Mouse (Mus musculus) liver, adult 2 months (tissue): ENCODE data around the gene Arhgef25. TPM values are rescaled to one million over a fixed set of nuclear protein-coding genes. Genes with fewer than 3 reads are reported as not detected.

ENCODE experiments used
- DNase-seq: peaks from one replicate; pipeline ENCODE4 v3.0.0-alpha.2; 2011; ENCODE audit warnings: low read depth, low spot score; ENCODE audit errors: extremely low read depth
- H3K27ac ChIP-seq: fragments of 200-500 bp; replicated peaks from 2 replicates; pipeline ENCODE4 v1.5.1; 2012; ENCODE audit warnings: low read depth, mild to moderate bottlenecking, control low read depth, inconsistent platforms, low read length; ENCODE audit not compliant: insufficient read depth
- H3K27me3 ChIP-seq: fragments of 200-500 bp; 2 replicates; pipeline ENCODE4 v1.6.1; 2012; ENCODE audit warnings: mild to moderate bottlenecking, moderate library complexity, low read length, inconsistent platforms; ENCODE audit not compliant: control insufficient read depth, insufficient read depth
- H3K36me3 ChIP-seq: fragments of 200-500 bp; 2 replicates; pipeline ENCODE4 v1.6.1; 2012; ENCODE audit warnings: low read length, inconsistent platforms; ENCODE audit not compliant: control insufficient read depth, insufficient read depth
- H3K4me1 ChIP-seq: fragments of 200-500 bp; 2 replicates; pipeline ENCODE4 v1.6.1; 2011; ENCODE audit warnings: low read length; ENCODE audit not compliant: control insufficient read depth, insufficient read depth
- H3K4me3 ChIP-seq: fragments of 200-500 bp; 2 replicates; pipeline ENCODE4 v1.5.1; 2011; ENCODE audit warnings: low read depth, mild to moderate bottlenecking, control low read depth, low read length, moderate library complexity; ENCODE audit not compliant: insufficient read depth
- H3K79me2 ChIP-seq: fragments of 200-500 bp; 2 replicates; pipeline ENCODE4 v1.6.1; 2012; ENCODE audit warnings: inconsistent platforms, mild to moderate bottlenecking, low read length, moderate library complexity; ENCODE audit not compliant: control insufficient read depth, insufficient read depth
- H3K9ac ChIP-seq: fragments of 200-500 bp; 2 replicates; pipeline ENCODE4 v1.6.1; 2012; ENCODE audit warnings: low read depth, mild to moderate bottlenecking, control low read depth, inconsistent platforms, low read length
- CTCF ChIP-seq: fragments of 200-500 bp; IDR thresholded peaks from 2 replicates; pipeline ENCODE4 v1.5.1; 2011; ENCODE audit warnings: low read depth, low read length, control low read depth
- POLR2A ChIP-seq: fragments of 200-500 bp; IDR thresholded peaks from 2 replicates; pipeline ENCODE4 v1.6.1; 2011; ENCODE audit warnings: low read length, control low read depth; ENCODE audit not compliant: insufficient read depth; ENCODE audit errors: extremely low read depth
- WGBS: fragments of 180-500 bp; shearing (Covaris S2); methylation state at CpG from one replicate; pipeline ENCODE4 v1.1.7; 2018; 5-methylcytosine and 5-hydroxymethylcytosine counted together
- polyA plus RNA-seq: library from polyadenylated mRNA; depleted of rRNA; stranded (reverse); fragments of >200 nt; gene quantifications from 2 replicates; pipeline ENCODE4 v1.2.3, GENCODE M21; 2012
- total RNA-seq: library from RNA; depleted of rRNA; stranded (reverse); fragments of >200 nt; gene quantifications from 2 replicates; pipeline ENCODE4 v1.2.3, GENCODE M21; 2014

Gene Arhgef25
- total and polyA plus RNA-seq, 2 experiments: 0.83 to 1.4 TPM

DNA sequence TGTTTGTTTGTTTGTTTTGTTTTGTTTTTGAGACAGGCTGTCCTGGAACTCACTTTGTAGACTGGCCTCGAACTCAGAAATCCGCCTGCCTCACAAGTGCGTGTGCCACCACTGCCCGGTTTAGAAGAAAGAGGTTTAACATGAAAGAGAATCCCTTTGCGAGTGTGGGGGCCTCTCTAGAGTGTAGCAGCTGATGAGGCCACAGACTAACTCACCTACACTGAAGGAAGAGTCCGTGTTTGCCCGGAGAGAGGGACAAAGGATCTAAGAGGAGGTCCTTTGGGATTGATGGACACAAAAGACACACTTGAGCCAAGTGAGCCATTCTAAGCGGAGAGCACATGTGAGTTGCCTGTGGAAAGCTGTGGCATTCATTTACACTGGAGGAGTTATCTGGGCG is 12.6 kb downstream of the Arhgef25 start:
- Histone ChIP-seq H3K79me2 (no peaks in the 10 kb centered on the region), H3K9ac (no peak overlapping the region), H3K27me3 (peaks cover 12% of the 10 kb centered on the region; the same call in 1 of the 2 replicates), H3K36me3 (no peaks in the 10 kb centered on the region), H3K4me3 (no peak overlapping the region), H3K4me1 (no peaks in the 10 kb centered on the region; the same call in 1 of the 2 replicates), H3K27ac (no peak overlapping the region)
- no peak for TF ChIP-seq POLR2A
- TF ChIP-seq CTCF: no peak
- DNase-seq: no peak
- WGBS: 27% methylated on average over 9 of the region's 9 CpGs

DNA sequence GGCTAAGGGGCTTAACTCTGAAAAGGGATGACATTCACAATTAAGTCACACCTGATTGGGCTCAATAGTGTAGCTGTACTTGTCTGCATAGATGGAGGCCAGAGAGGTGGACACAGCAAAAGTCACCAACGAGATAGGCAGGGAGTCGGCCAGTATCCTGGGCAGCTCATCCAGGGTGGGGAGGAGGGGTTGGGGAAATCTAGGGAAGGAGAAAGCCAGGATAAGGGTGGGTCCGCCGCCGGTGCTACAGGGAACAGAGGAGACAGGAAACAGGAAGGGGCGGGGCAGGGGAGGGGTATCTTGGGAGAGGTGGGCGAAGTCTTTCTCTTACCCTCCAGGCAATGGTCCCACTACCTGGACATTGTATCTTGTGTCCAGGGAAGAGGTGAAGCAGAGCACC is 13.1 kb downstream of the Arhgef25 start:
- peaks cover 12% of the 10 kb centered on the region; the same call in 1 of the 2 replicates for H3K27me3 ChIP-seq
- no peak overlapping the region for H3K9ac ChIP-seq

GRCm38 (mm10) chr10:127176228-127176627 is 13.7 kb downstream of the Arhgef25 start:
- no peaks in the 10 kb centered on the region for H3K79me2 ChIP-seq
- no peak overlapping the region for H3K4me3 ChIP-seq
- H3K27me3 ChIP-seq: peaks cover 12% of the 10 kb centered on the region; the same call in 1 of the 2 replicates
- DNase-seq: no peak
- TF ChIP-seq POLR2A: no peak
- no peak for TF ChIP-seq CTCF
- WGBS: 39% methylated on average over 3 of the region's 3 CpGs
- H3K27ac ChIP-seq: no peak overlapping the region
- H3K9ac ChIP-seq: no peak overlapping the region
- peaks cover 6% of the 10 kb centered on the region; the same call in 1 of the 2 replicates for H3K36me3 ChIP-seq
- no peaks in the 10 kb centered on the region; the same call in 1 of the 2 replicates for H3K4me1 ChIP-seq

More for the DNA sequence above, 13.1 kb downstream of the Arhgef25 start:
- no peak for DNase-seq
- H3K79me2 ChIP-seq: no peaks in the 10 kb centered on the region
- H3K4me1 ChIP-seq: no peaks in the 10 kb centered on the region; the same call in 1 of the 2 replicates
- no peak overlapping the region for H3K4me3 ChIP-seq
- peaks cover 3% of the 10 kb centered on the region; the same call in 1 of the 2 replicates for H3K36me3 ChIP-seq
- TF ChIP-seq CTCF (no peak), POLR2A (no peak)
- no peak overlapping the region for H3K27ac ChIP-seq
- 16% methylated on average over 7 of the region's 7 CpGs for WGBS

DNA sequence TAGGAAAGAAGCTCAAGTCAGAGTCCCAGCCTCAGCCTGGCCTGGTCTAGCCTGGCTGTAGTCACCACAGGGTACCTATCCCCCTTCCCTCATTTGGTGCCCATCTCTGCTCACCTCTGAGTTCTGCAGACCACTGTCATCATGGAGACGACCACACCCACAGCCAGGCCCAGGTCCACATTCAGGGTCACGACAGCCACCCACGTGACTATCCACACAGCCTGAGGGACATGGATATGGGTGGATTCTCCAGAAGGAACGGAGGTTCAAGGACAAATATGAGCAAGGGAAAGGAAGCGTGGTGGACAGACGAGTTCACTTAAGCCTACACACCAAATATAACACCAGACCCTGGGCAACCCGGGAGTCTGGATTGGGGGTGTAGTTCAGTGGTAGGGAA is 15.7 kb downstream of the Arhgef25 start:
- H3K4me3 ChIP-seq: no peak overlapping the region
- WGBS: 68% methylated on average over 7 of the region's 7 CpGs
- no peaks in the 10 kb centered on the region for H3K79me2 ChIP-seq
- peaks cover 6% of the 10 kb centered on the region; the same call in 1 of the 2 replicates for H3K36me3 ChIP-seq
- no peak for DNase-seq
- H3K27me3 ChIP-seq: peaks cover 8% of the 10 kb centered on the region; the same call in 1 of the 2 replicates
- no peak overlapping the region for H3K9ac ChIP-seq
- no peak overlapping the region for H3K27ac ChIP-seq
- TF ChIP-seq POLR2A: no peak
- TF ChIP-seq CTCF: no peak
- H3K4me1 ChIP-seq: no peaks in the 10 kb centered on the region; the same call in 1 of the 2 replicates

DNA sequence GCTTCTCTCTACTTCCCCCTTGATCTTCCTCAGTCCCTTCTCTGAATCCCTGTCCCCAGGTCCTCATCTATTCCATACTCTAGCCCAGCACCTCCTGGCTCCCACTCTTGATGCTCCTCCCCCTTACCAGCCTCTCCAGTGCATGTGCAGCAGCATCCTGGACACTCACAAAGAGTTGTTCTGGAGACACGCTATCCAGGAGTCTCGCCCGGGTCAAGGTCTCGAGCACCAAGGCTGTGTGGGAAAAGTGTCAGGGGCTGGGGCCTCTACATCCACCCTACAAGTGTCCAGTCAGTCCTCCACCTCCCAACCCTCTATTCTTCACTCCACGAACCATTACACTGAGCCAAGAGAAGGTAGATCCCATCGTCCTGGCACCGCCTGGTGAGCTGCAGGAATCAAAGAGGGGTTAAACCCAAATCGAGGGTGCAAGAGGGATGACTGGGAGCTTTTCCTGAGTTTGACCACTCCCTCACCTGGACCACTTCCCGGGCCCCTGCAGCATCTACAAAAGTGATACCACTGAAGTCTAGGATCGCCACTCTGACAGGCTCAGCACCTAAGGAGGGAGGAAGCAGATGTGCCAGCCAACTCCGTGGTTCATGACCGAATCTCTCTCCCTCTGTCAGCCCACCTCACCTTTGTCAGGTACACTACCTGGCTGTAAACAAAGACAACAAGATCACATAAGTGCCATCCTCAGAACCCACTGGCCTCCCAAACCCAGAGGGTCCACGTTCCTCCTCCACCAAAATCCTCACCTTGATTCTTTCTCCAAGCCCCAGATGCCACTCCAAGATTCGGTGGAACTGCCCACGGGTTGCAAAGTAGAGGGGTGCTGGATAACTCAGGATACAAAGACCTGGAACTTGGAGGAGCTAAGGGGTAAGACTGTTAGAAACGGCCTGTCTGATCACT is 16.5 kb downstream of the Arhgef25 start:
- no peak for TF ChIP-seq POLR2A
- no peak for TF ChIP-seq CTCF
- Histone ChIP-seq H3K4me1 (no peaks in the 10 kb centered on the region; the same call in 1 of the 2 replicates), H3K27me3 (peaks cover 3% of the 10 kb centered on the region; the same call in 1 of the 2 replicates), H3K79me2 (no peaks in the 10 kb centered on the region), H3K36me3 (peaks cover 8% of the 10 kb centered on the region; the same call in 1 of the 2 replicates), H3K9ac (no peak overlapping the region), H3K4me3 (no peak overlapping the region), H3K27ac (no peak overlapping the region)
- DNase-seq: no peak
- 68% methylated on average over 16 of the region's 16 CpGs for WGBS
